Mouse (Mus musculus) limb, embryonic 10.5 days (tissue): Measurements from ENCODE around the gene Slc7a14. TPM values are rescaled to one million over a fixed set of nuclear protein-coding genes. Genes with fewer than 3 reads are reported as not detected.

ENCODE experiments used
- DNase-seq: peaks from one replicate; pipeline ENCODE4 v3.0.0-alpha.2; 2017; ENCODE audit warnings: low spot score
- H3K27ac ChIP-seq: fragments of 300-500 bp; sonication (generic); 2 replicates; pipeline ENCODE4 v1.5.1; 2016; ENCODE audit warnings: mild to moderate bottlenecking
- H3K27me3 ChIP-seq: fragments of 300-500 bp; sonication (generic); 2 replicates; pipeline ENCODE4 v1.6.1; 2016; ENCODE audit warnings: low read depth, mild to moderate bottlenecking; ENCODE audit not compliant: poor library complexity, severe bottlenecking
- H3K36me3 ChIP-seq: fragments of 300-500 bp; sonication (generic); 2 replicates; pipeline ENCODE4 v1.6.1; 2016; ENCODE audit warnings: mild to moderate bottlenecking, moderate library complexity
- H3K4me1 ChIP-seq: fragments of 300-500 bp; sonication (generic); 2 replicates; pipeline ENCODE4 v1.6.1; 2016
- H3K4me3 ChIP-seq: fragments of 300-500 bp; sonication (generic); 2 replicates; pipeline ENCODE4 v1.5.1; 2016; ENCODE audit warnings: mild to moderate bottlenecking, moderate library complexity
- H3K9me3 ChIP-seq: fragments of 300-500 bp; sonication (generic); replicated peaks from 2 replicates; pipeline ENCODE4 v1.6.1; 2016; ENCODE audit warnings: mild to moderate bottlenecking
- WGBS: fragments of 180-500 bp; shearing (Covaris S2); methylation state at CpG from one replicate; pipeline ENCODE4 v1.1.7; 2016; 5-methylcytosine and 5-hydroxymethylcytosine counted together
- polyA plus RNA-seq: library from polyadenylated mRNA; unstranded; fragments of >200 nt; fragmentation: Nextera tagmentation; extraction: Ambion mirVana; gene quantifications from 2 replicates; pipeline ENCODE4 v1.2.1, GENCODE M21; 2016

Gene Slc7a14
- polyA plus RNA-seq, 1 experiment from 2014 or later = 0.15 TPM

DNA sequence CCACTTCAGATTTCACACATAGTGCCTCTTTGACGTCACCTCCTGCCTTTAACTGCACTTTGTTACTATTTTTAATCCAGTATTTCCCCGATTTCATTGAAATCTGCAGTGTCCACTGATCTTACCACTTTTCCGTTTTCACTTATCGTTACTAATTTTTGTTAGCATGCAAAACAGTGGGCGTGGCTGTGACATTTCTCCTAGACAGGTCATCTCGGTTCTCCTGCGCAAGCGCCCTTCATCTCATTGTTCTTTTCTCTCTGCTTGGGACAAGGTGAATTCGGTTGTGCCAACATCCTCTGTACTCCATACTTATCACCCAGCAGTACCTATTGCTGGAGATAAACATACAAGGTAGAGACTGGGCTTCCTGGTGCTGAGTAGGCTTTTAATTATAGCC is 56.3 kb downstream of the Slc7a14 start:
- DNase-seq = no peak
- no peak overlapping the region for H3K4me3 ChIP-seq

DNA sequence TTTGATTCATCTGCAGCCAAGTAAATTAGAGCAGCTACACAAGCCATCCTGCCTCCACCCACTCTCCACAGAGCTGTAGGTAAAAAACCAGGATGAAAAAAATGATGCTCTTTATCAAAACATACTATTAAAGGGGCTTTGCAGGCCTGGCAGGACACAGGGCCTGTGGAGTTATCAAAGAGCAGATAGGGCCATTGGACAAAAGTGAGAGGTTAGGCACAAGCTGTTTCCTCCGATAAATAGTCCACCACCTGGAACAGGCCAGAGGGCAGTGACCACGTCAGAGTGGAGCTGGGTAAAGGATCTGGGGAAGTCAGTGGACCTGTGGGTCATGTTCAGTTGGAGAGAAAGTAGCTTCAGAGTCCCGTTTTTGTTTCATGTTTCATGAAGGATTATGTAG is 57.6 kb downstream of the Slc7a14 start:
- no peaks in the 10 kb centered on the region for H3K36me3 ChIP-seq
- no peak overlapping the region for H3K4me3 ChIP-seq
- 0 out of 2 replicates have a peak, but pooled peaks cover 2% of the 10 kb centered on the region for H3K4me1 ChIP-seq
- H3K9me3 ChIP-seq = no peaks in the 10 kb centered on the region
- H3K27ac ChIP-seq = no peak overlapping the region
- 79% methylated on average over 3 of the region's 3 CpGs for WGBS
- no peak for DNase-seq
- H3K27me3 ChIP-seq = no peaks in the 10 kb centered on the region

More for the DNA sequence above, 56.3 kb downstream of the Slc7a14 start:
- WGBS = 92% methylated on average over 9 of the region's 9 CpGs
- H3K27me3 ChIP-seq = no peaks in the 10 kb centered on the region
- H3K4me1 ChIP-seq = no peaks in the 10 kb centered on the region
- H3K9me3 ChIP-seq = no peaks in the 10 kb centered on the region
- H3K36me3 ChIP-seq = no peaks in the 10 kb centered on the region
- no peak overlapping the region for H3K27ac ChIP-seq

DNA sequence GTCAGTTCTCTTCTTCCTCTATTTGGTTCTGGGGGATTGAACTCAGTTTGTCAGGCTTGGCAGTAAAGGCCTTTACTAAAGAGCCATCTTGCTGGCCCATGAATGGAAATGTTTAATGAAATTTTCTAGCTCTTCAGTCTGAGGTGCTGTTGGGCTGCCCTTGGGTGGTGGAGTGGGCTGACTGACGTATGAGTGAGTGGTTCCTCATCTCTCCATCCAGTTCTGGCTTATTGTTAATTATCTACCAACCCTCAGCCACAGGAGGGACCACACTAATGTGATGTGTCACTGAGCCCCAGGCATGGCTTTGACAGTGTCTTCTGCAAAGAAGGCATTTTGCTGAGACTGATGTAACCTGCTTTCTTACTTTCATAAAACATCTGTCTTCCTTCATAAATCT is 66.7 kb downstream of the Slc7a14 start:
- Histone ChIP-seq H3K27ac (no peak overlapping the region), H3K36me3 (no peaks in the 10 kb centered on the region), H3K9me3 (no peaks in the 10 kb centered on the region), H3K4me1 (peaks cover 10% of the 10 kb centered on the region; the same call in 1 of the 2 replicates), H3K4me3 (no peak overlapping the region), H3K27me3 (no peaks in the 10 kb centered on the region)
- WGBS = 85% methylated on average over 1 of the region's 1 CpGs
- DNase-seq = no peak

DNA sequence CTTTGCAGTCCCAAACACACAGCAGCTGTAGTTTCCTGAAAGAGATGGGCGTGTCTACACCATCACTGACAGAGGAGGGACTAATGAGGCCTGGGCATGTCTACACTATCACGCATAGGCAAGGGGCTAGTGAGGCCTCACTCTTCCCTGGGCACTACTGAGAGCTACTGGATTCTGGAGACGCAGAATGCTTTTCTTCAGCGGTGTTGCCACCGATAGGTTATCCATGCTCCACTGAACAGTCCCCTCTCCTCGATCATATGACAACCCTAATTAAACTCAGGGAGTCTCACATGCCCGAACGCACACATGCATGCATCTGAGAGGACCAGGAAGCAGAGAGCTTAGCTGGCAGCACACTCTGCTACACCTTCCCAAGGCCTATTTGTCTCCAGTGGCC is 69.3 kb downstream of the Slc7a14 start:
- Histone ChIP-seq H3K4me1 (peaks cover 9% of the 10 kb centered on the region; the same call in 1 of the 2 replicates), H3K4me3 (no peak overlapping the region), H3K9me3 (no peaks in the 10 kb centered on the region), H3K27me3 (no peaks in the 10 kb centered on the region), H3K27ac (no peak overlapping the region), H3K36me3 (no peaks in the 10 kb centered on the region)
- WGBS = 82% methylated on average over 8 of the region's 8 CpGs
- DNase-seq = no peak

DNA sequence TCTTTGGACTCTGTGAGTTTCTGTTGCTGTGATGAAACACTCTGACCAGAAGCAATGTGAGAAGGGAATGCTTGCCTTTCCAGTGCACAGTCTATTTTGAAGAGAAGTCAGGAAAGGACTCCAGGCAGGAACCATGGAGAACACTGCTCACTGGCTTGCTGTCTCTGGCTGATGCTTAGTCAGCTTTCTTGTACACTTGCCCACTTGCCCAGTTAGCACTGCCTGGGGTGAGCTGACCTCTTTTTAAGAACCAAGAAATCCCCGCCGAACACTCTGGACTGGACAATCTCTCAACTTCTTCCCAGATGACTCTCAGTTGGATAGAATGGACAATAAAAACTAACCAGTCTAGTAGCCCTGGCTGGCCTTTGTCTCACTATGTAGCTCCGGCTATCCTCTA is 70.5 kb downstream of the Slc7a14 start:
- DNase-seq = no peak
- WGBS = 95% methylated on average over 3 of the region's 3 CpGs
- H3K27me3 ChIP-seq = no peaks in the 10 kb centered on the region
- H3K9me3 ChIP-seq = no peaks in the 10 kb centered on the region
- H3K4me1 ChIP-seq = peaks cover 1% of the 10 kb centered on the region; the same call in 1 of the 2 replicates
- no peak overlapping the region for H3K27ac ChIP-seq
- H3K4me3 ChIP-seq = no peak overlapping the region
- H3K36me3 ChIP-seq = no peaks in the 10 kb centered on the region

DNA sequence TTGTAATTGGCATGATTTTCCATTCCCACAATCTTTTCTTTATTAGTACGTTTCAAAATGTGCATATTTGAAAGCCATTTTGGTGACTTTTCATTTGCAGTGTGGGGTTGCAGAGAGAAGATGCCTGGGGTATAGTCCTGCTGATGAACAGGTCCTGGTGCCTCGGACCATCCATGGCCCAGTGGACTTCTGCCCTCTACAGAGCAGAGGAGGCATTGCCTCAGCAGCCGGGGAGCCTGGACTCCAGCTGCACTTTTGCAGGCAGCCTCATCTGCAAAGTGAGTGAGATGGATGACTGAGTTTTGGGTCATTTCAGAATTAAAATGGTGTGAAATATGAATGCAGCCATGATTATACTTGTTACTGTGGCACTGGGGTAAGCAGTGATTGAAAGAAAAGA is 72.2 kb downstream of the Slc7a14 start:
- H3K4me3 ChIP-seq = no peak overlapping the region
- H3K27me3 ChIP-seq = no peaks in the 10 kb centered on the region
- no peaks in the 10 kb centered on the region for H3K9me3 ChIP-seq
- no peak overlapping the region for H3K27ac ChIP-seq
- H3K36me3 ChIP-seq = no peaks in the 10 kb centered on the region
- peak; percentile 65 for DNase-seq
- peaks cover 12% of the 10 kb centered on the region for H3K4me1 ChIP-seq
- 30% methylated on average over 3 of the region's 3 CpGs for WGBS

DNA sequence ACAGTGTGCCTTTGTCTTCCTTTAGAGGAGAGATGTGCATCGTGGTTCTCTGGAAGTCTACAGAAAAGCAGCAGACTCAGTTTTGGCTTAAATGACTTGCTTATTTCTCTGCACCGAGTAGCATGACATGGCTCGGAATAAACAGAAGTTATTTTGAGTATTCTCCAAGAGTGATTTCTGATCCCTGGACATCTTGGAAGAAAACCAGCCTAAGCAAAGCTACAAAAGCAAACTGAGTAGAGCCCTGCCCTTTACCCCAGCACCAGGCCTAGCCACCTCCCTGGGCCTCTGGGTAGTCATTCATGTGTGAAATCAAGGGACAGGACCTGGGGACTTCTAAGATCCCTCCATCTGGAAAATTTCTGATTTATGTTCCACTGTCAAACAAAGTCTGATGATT is 74.0 kb downstream of the Slc7a14 start:
- H3K36me3 ChIP-seq = no peaks in the 10 kb centered on the region
- no peaks in the 10 kb centered on the region for H3K27me3 ChIP-seq
- no peak overlapping the region for H3K27ac ChIP-seq
- peaks cover 12% of the 10 kb centered on the region for H3K4me1 ChIP-seq
- H3K4me3 ChIP-seq = no peak overlapping the region
- no peak for DNase-seq
- H3K9me3 ChIP-seq = no peaks in the 10 kb centered on the region
- WGBS = 90% methylated on average over 3 of the region's 3 CpGs

DNA sequence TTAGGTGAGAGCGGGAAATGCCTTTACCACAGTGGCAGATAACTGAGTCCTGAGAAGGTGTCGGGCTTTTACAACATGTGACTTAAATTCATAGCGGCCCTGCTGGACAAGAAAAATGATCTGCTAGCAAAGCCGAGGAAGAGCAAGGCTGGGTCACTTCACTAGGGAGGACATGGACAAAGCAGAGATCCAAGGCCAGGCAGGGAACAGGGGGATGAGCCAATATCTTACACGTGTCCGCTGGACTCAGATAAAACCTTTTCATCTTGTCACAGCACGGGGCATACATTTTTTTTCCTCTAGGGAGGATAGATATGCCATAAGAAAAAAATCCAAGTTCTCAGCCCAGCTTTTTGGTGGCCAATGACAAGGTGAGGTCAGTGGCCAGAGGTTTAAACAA is 75.8 kb downstream of the Slc7a14 start:
- Histone ChIP-seq H3K9me3 (no peaks in the 10 kb centered on the region), H3K27ac (no peak overlapping the region), H3K27me3 (no peaks in the 10 kb centered on the region), H3K4me3 (no peak overlapping the region), H3K36me3 (no peaks in the 10 kb centered on the region), H3K4me1 (peaks cover 12% of the 10 kb centered on the region)
- no peak for DNase-seq
- 66% methylated on average over 7 of the region's 7 CpGs for WGBS

DNA sequence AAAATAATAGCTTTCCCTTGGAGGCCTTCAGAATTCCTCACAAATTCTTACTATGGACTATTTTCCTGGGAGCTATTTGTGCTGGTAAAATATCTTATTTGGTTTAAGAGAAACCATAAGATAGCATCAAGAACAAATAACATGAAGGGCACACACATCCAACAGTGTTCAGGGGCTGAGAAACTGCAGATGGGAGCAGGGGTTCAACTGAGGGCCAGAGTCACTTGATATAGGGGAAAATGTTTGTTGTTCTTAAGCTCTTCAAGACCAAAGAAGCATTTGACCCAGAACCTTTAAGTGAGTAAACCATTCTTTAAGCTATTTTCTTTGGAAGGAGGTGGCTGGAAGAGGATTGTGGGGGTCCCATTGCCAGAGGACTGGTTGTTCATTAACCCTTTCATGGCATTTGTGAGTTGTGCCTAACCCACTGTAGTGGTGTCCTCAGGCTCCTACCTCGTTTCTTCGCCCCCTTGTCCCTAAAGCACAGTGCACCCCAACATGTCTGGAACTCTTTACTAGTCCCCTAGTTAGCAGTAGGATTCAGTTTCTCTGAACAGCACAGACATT is 76.3 kb downstream of the Slc7a14 start:
- WGBS = 78% methylated on average over 2 of the region's 2 CpGs
- no peak for DNase-seq
- Histone ChIP-seq H3K4me3 (no peak overlapping the region), H3K36me3 (no peaks in the 10 kb centered on the region), H3K9me3 (no peaks in the 10 kb centered on the region), H3K4me1 (peaks cover 12% of the 10 kb centered on the region), H3K27me3 (no peaks in the 10 kb centered on the region), H3K27ac (no peak overlapping the region)

DNA sequence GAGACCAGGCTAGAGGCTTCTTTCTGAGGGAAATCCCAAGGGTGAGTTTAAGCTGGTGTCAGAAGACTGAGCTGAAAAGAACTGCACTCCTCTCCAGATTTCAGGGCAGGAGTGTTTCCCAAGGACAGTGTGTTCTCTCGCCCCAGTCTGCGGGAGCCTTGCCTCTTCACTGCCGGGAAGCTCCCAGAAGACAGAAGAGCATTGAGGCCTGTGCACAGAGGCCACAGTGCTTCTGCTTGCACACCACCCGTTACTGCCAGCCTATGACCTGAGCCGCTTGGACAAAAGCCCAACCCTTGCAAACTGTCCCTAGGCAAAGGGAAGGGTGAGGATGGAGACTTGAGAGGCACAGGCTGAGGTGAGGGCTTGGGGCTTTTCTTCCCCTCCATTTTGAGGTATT is 80.9 kb downstream of the Slc7a14 start:
- WGBS = 85% methylated on average over 5 of the region's 5 CpGs
- no peaks in the 10 kb centered on the region for H3K36me3 ChIP-seq
- H3K4me1 ChIP-seq = peaks cover 12% of the 10 kb centered on the region
- no peak overlapping the region for H3K4me3 ChIP-seq
- H3K27ac ChIP-seq = no peak overlapping the region
- no peak for DNase-seq
- H3K27me3 ChIP-seq = no peaks in the 10 kb centered on the region
- H3K9me3 ChIP-seq = no peaks in the 10 kb centered on the region

DNA sequence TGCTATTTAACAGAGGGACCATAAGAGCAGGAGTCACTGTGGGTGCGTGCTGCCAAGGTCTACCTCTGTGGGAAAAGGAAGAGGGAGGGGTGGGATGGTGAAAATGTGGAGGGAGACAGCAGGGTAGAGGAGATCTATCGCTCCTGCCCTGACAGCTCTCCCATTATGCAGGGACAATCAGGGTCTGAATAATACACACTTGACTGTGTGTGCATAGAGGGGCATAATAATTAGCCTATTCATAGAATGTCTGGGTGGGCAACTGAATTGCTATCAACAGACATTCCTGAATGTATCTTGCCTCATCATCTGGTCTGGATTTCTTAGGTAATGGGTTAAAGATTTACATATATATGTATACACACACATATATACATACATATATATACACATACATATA is 81.7 kb downstream of the Slc7a14 start:
- WGBS = 82% methylated on average over 2 of the region's 2 CpGs
- no peak overlapping the region for H3K27ac ChIP-seq
- no peaks in the 10 kb centered on the region for H3K36me3 ChIP-seq
- no peak overlapping the region for H3K4me3 ChIP-seq
- no peaks in the 10 kb centered on the region for H3K27me3 ChIP-seq
- DNase-seq = no peak
- peaks cover 4% of the 10 kb centered on the region for H3K4me1 ChIP-seq
- 0 out of 2 replicates have a peak, but pooled peaks cover 2% of the 10 kb centered on the region for H3K9me3 ChIP-seq

DNA sequence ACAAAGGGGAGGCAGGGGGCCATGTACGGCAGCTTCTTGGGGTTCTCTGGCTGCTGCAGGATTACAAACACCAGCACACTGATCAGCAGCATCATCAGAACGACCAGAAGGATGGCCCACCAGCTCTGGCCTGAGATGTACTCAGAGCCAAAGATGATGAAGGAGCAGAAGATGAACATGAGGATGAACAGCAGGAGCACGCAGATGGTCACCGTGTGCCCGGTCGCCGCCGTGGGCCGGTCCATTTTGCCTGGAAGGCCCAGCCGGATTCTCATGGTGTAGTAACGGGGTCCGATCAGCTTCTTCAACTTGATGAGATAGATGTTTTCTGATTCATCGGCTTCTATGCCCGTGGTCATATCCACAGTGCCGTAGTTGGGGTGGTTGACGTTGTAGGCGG is 86.6 kb downstream of the Slc7a14 start:
- Histone ChIP-seq H3K27me3 (no peaks in the 10 kb centered on the region), H3K4me1 (no peaks in the 10 kb centered on the region), H3K4me3 (no peak overlapping the region), H3K9me3 (0 out of 2 replicates have a peak, but pooled peaks cover 2% of the 10 kb centered on the region), H3K36me3 (no peaks in the 10 kb centered on the region), H3K27ac (no peak overlapping the region)
- WGBS = 97% methylated on average over 17 of the region's 17 CpGs
- no peak for DNase-seq

DNA sequence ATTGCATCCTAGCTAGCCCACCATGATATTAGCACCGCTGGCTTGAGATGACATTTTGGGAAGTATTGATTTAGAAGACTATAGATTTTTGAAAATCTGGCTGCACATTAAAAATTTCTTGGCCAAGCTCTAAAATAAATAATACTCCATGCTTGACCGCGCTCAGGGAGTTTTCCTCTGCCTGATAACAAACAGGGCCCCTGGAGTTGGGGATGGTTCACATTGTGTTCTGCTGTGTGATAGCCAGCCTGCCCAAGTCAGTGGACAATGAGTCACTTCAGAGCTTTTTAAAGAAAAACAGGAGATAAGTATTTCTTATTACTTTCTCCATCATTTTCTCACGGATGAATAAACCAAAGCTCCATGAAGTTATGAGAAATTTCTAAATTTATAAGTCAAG is 90.1 kb downstream of the Slc7a14 start:
- 0 out of 2 replicates have a peak, but pooled peaks cover 2% of the 10 kb centered on the region for H3K9me3 ChIP-seq
- DNase-seq = no peak
- no peaks in the 10 kb centered on the region for H3K27me3 ChIP-seq
- H3K27ac ChIP-seq = no peak overlapping the region
- H3K36me3 ChIP-seq = no peaks in the 10 kb centered on the region
- peaks cover 6% of the 10 kb centered on the region for H3K4me1 ChIP-seq
- 94% methylated on average over 4 of the region's 4 CpGs for WGBS
- H3K4me3 ChIP-seq = no peak overlapping the region

DNA sequence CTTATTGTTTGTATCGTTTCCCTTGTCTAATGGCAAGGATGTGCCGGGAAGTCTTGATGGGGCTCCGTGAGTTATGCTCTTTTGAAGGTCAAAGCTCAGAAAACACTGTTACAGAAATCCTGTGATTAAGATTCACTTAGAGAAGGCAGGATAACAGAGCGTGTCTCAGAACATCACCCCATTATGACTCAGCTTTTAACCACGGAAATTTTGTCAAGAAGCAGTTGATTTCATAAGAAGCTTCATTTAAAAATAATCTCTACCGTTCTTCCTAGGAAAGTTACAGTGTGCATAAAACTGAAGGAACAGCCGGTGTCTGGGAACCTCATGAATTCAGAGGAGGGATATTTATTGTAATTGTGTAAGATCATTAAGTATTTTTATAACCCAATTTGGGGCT is 90.7 kb downstream of the Slc7a14 start:
- Histone ChIP-seq H3K4me3 (no peak overlapping the region), H3K4me1 (peaks cover 6% of the 10 kb centered on the region), H3K27me3 (no peaks in the 10 kb centered on the region), H3K9me3 (0 out of 2 replicates have a peak, but pooled peaks cover 2% of the 10 kb centered on the region), H3K36me3 (no peaks in the 10 kb centered on the region), H3K27ac (no peak overlapping the region)
- 94% methylated on average over 7 of the region's 7 CpGs for WGBS
- no peak for DNase-seq
